Mouse (Mus musculus): ENCODE results near the gene Itgb8. TPM values are rescaled to one million over a fixed set of nuclear protein-coding genes. Genes with fewer than 3 reads are reported as not detected.

Itgb8 gene
- total and polyA plus RNA-seq, 3 experiments, result 0.77 to 2.6 (median 2.0) TPM

DNA sequence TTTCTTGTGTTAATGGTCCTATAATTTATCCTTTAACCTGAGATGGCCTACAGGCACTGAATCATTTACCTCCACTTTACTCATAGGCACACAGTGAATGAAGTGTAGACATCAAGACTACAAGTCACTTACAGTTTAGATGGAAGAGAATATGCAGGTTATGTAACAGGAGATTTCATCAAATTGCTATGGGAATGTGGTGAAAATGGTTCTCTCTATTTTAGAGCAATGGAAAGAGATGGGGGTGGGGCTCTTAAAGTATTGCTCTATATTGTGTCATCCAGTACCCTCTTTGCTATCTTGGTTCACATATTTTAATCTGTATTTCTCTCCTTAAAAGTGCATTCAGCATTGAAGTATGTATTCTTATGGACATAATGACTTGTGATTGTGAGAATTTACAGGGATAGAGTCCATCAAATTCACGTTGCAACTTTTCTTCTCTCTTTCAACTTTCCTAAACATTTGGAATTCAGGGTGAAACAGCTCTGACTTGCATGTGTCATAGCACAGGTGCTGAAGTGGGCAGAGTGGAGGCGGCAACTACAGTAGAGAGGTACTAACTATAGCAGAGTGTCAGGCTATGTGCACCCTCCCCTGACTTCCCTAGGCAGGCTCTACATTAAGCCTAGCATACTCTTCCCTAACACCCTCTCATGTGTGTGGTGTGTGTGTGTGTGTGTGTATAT lies 29.1 kb downstream of the Itgb8 start:
- no peak for DNase-seq

GRCm38 (mm10) chr12:119207464-119207801 lies 31.2 kb downstream of the Itgb8 start:
- no peak for DNase-seq

- peak; percentile 61 for DNase-seq
Observed at GRCm38 (mm10) chr12:119206711-119207463, 31.7 kb downstream of the Itgb8 start.

DNA sequence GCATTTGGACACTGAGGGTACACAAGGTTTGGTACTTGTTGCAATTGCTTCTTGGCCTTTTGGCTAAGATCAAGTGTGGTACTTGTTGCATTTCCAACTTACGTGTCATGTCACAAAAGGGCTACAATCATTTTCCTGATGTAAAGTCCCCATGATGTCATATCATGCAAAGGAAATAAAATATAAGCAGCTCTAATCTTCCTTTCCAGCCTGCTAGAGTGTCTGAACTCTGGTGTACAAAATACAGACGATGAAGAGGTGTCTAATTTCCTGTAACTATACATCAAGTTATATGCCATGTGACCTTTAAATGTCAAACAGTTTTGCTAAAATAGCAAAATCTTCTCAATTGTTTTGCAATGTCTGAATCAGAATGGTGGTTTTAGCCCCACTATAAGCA lies 34.2 kb downstream of the Itgb8 start:
- DNase-seq, result no peak

DNA sequence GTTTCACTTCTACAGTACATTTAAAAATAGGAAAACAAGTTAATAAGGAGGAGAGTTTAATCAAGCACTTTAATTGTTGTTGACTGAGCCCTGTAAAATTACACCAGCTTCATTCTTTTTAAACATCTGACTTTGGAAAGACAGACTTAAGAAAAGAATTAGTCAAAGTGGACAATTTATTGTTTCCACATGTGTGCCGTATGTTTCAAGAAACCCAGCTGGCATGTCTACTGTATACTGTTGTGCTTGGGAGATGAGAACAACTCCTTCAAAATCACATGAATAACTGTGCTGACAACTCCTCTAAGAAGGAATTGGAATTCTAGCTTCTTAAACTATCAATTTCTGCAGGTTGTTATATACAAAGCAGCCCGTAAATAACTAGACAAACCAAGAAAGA lies 35.8 kb downstream of the Itgb8 start:
- DNase-seq, result no peak

DNA sequence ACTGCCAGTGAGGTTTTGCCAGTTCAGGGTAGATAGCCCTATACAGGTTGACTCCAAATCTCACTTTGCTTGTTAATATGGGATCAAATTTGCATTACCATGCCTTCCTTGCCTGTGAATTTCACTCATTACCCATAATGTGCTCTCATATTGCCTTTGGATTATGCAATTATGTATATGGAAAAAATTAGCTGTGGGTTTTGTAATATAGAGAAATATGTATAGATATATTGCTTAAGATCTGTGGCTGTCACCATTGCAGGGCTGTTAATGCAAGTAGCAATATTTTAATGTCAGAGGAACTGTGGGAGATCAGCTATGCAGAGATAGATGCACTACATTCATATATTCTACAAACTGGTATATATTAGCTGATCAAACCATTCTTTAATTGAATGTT lies 43.5 kb downstream of the Itgb8 start:
- DNase-seq, result no peak

DNA sequence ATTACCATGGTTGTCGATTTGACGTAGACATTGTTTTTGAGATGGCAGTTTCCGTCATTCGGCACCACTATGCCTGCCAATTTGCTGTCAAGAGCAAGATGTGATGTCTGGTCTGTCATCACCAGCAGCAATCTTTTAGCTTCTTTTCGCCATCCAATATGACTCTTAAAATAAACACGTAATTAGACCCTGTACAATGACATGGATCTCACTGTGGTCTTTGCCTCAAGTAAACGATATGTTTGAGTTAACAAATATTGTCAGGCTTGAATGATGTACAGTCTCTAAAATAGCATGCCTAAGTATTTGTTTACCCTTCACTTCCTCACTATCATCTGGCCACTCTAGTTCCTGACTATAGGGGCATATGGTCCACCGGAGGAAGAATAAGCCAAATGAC lies 48.8 kb downstream of the Itgb8 start:
- no peak for DNase-seq

GRCm38 (mm10) chr12:119185441-119185840 lies 53.2 kb downstream of the Itgb8 start:
- no peak for DNase-seq

DNA sequence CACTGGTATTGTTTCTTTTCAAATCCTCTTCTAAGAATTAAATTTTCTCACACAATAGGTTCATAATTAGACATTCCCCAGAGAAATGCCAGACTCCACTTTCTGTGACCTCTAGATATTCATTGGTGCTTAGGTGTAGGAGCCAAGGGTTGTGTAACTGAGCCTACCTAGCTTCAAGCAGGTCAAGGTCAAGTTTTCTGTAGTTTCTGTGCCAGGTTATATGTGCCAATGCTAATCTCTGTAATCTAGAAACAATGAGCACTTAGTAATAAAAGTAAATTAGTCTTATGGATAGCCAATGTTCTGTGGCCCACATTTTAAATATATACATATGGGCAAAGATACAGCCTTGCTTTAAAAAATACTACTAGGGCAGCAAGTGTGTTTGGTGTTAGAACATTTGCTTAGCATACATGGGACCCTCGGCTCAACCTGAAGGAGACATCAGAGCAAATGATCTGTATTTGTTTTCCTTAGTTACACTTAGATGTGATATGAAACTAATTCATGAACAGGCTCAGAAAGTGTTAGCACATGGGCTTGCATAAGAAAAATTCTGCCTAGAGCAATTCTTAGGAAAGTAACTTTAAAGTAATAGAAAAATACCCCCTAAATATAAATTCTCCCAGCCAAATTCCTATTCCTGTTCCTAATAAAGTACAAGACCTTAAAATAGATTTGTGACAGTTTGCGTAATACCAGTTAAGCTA lies 56.2 kb downstream of the Itgb8 start:
- no peak for DNase-seq

GRCm38 (mm10) chr12:119176017-119176416 lies 62.6 kb downstream of the Itgb8 start:
- no peak for DNase-seq

DNA sequence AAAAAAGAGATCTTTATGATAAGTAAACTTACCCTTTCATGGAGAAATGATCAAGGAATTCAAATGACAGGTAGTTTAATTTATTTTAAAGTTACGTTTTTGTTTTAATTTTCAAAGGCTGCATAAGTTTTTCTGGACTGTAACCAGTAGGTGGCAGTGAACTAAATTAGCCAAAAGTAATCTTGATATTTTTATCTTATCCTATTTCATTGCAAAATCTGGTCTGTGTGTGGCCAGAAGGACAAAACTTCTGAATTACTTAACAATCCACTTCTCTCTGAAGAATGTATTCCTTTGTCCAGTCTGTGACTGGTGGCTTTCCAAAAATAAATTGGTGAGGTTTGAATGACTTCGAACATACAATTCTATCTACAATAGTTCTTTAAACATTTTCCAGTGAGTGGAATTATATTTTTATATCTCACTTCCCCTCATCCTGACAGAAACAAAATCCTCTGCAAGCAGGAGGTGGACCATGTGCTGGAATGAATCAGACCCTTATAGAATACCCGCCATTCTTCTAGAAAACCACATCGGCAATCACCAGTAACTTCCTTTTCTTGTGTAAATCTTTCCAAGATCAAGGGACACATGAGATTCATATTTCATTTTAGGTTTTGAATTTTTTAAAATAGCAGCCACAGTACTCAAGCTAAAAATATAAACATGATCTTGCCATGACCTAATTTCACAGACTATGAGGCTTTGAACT lies 68.6 kb downstream of the Itgb8 start:
- DNase-seq, result no peak

- no peak for DNase-seq
Observed at GRCm38 (mm10) chr12:119169143-119169542, 69.5 kb downstream of the Itgb8 start.

DNA sequence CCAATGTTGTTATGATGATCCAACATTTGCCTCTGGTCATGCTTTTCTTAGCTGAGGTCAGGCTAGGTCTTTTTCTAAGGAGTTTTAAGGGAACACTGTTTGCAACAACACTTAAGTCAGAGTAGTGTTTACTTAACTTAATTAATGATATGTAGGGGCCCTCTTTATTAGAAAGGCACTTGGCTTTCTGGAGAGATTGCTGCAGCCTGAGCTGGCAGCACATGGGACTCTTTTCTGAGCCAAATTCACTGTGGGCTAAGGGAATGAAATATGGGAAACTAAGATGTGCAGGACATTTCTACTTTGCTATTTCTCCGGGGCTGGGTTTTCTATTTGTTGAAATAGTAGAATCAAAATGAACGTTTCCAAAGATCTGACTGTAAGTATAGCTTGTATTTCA lies 73.5 kb downstream of the Itgb8 start:
- DNase-seq, result no peak

DNA sequence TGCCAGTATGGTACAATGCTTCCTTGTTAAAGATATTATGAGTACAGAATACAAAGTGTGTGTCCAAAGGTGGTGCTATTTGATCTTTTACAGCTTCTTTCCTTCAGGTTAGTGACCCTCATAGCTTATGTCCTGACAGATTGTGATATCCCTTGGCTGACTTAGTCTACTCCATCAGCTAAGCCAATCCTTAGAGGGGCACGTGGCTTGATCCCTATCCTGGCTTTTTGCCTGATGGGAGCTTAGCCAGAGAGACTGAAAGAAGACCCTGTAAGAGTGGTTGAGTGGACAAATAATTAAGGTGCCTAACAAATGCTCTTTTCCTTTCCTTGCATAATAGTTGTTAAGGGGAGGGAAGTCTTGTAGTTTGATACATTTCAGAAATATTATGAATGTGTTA lies 73.9 kb downstream of the Itgb8 start:
- DNase-seq, result no peak

- peak; percentile 30 for DNase-seq
Observed at GRCm38 (mm10) chr12:119164176-119164575, 74.4 kb downstream of the Itgb8 start.

DNA sequence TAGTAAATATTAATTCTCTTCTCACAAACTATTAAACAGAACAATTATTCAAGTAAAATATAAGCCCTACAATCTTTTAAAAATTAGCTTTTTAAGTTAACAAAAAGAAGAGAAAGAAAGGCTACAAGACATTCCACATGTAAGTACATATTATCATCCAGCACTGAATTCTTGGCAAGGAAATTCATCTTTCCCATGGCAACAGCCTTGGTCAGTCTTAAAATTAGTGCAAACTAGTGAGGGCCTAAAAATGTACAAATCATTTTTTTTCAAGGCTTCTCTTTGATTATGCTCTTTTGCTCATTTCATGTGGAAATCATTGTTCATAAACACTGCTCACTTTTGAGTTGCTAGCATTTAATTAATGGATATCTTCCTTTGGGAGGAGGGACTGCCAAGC lies 77.8 kb downstream of the Itgb8 start:
- peak; percentile 51 for DNase-seq

GRCm38 (mm10) chr12:119159254-119159933 lies 79.2 kb downstream of the Itgb8 start:
- DNase-seq, result no peak

DNA sequence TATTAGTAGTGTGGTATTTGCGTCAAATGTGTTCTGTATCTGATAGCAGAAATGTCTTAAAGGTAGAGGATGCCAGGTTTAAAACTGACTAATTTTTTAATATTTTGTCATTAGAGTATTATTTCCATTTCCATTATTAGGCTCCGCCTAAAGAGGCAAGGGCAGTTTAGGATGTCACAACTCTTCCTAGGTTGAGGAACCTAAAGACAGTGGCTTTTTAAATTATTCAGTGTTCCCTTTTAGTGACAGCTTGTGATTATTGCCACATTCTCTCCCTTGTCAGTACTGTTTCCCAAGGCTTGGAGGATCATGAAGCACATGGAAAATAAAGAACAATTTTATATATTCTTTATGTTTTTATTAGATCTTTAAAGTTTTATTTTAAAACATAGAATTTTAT lies 80.9 kb downstream of the Itgb8 start:
- DNase-seq, result no peak

- no peak for DNase-seq
Observed at GRCm38 (mm10) chr12:119157068-119157467, 81.5 kb downstream of the Itgb8 start.

DNA sequence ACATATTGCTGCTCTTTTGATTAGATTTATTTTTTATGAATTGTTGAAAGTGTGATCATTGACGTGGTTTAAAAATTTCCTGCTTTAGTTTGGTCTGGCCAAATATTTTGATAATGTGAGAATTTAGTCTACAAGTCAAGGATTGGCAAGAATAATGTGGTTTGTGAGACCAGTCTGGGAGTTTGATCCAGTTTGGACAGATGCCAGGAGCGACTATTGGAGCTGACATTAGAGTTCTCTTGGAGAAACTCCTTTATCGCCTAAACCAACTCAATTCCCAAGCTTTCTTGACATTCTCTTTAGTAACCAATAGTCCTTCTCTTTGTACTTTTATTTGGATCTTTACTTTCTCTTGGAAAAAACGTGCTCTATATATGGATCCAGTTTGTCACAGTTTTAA lies 83.0 kb downstream of the Itgb8 start:
- DNase-seq, result no peak

DNA sequence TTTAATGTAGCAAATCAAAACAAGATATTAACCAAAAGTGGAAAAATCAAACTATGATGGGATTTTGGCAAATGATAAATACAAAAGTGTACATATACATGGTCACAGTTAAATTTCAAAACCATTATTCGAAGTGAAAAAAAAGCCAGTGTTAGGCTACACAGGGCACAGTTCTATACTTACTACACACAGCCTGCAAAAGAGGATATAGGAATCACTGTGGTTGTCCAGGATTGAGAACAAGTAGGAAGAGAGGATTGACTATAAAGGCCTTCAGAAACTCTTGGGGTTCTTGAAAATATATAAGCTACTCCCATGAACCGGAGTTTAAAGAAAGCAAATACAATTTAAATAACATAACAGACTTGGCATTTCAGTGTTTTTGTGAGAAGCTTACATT lies 87.6 kb downstream of the Itgb8 start:
- DNase-seq, result no peak

DNA sequence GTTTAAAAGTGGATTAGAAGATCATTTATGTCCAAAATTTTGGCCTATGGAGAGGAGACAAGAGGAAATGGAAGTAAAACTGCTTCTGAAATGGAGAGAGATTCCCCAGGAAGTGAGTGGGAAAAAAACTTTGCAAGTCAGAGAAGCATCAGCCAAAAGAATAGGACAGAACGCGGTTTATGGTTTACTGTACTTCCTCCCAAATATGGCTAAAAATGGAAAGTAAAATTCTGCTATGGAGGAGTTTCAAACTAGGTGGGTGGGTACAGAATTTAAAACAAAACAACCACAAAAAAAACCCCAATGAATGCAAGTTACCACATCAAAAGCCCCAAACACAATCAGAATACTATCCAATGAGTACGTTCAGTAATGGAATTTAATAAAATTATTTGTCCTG lies 90.8 kb downstream of the Itgb8 start:
- no peak for DNase-seq
